Mouse (Mus musculus) left cerebral cortex, postnatal 4 days (tissue): ENCODE measurements at regions not wholly inside any gene's neighbourhood (a gene's known extent, or its start where the extent isn't known, plus 50 kb on each side); places are given as distances from the start of the nearest gene placed in this dataset.

Experiments used
- DNase-seq: peaks from one replicate; pipeline ENCODE4 v3.0.0-alpha.2; 2022
- intact Hi-C: fragments of 180-260 bp; cut with DNase I; formaldehyde crosslinking; loops from one replicate; pipeline ENCODE4 v1.15.1; 2025

- peak; percentile 36 for DNase-seq
- intact Hi-C loops, result no loop called here
Observed at GRCm38 (mm10) chr15:86721131-86721530, 506.9 kb downstream of the Tbc1d22a start.

GRCm38 (mm10) chr15:86737945-86738344 is 523.7 kb downstream of the Tbc1d22a start:
- intact Hi-C loops, result no loop called here
- no peak for DNase-seq

GRCm38 (mm10) chr15:86738356-86738755 is 524.1 kb downstream of the Tbc1d22a start:
- DNase-seq, result peak; percentile 16
- intact Hi-C loops, result no loop called here

- DNase-seq, result no peak
Observed at GRCm38 (mm10) chr15:86738776-86739175, 524.5 kb downstream of the Tbc1d22a start.

GRCm38 (mm10) chr15:86751436-86752136 is 537.3 kb downstream of the Tbc1d22a start:
- DNase-seq, result peak; percentile 80
- intact Hi-C loops, result no loop called here

More at GRCm38 (mm10) chr15:86738776-86739175, 524.5 kb downstream of the Tbc1d22a start:
- intact Hi-C loops, result no loop called here

GRCm38 (mm10) chr15:86763581-86764375 is 549.5 kb downstream of the Tbc1d22a start:
- intact Hi-C loops, result no loop called here
- peak; percentile 75 for DNase-seq

GRCm38 (mm10) chr15:86767623-86768022 is 553.4 kb downstream of the Tbc1d22a start:
- no peak for DNase-seq
- intact Hi-C loops, result no loop called here

GRCm38 (mm10) chr15:86773041-86773440 is 558.8 kb downstream of the Tbc1d22a start:
- DNase-seq, result no peak
- intact Hi-C loops, result no loop called here

GRCm38 (mm10) chr15:86777998-86778397 is 563.7 kb downstream of the Tbc1d22a start:
- intact Hi-C loops, result no loop called here
- DNase-seq, result no peak

- intact Hi-C loops, result no loop called here
- DNase-seq, result no peak
Observed at GRCm38 (mm10) chr15:86781160-86781559, 566.9 kb downstream of the Tbc1d22a start.

GRCm38 (mm10) chr15:86794716-86795115 is 580.5 kb downstream of the Tbc1d22a start:
- DNase-seq, result peak; percentile 43
- intact Hi-C loops, result no loop called here

- DNase-seq, result no peak
- intact Hi-C loops, result no loop called here
Observed at GRCm38 (mm10) chr15:86798474-86799178, 584.4 kb downstream of the Tbc1d22a start.

GRCm38 (mm10) chr15:86807296-86808080 is 593.2 kb downstream of the Tbc1d22a start:
- intact Hi-C loops, result no loop called here
- peak; percentile 87 for DNase-seq

- no peak for DNase-seq
- intact Hi-C loops, result no loop called here
Observed at GRCm38 (mm10) chr15:86811821-86812220, 597.6 kb downstream of the Tbc1d22a start.

- DNase-seq, result no peak
- intact Hi-C loops, result no loop called here
Observed at GRCm38 (mm10) chr15:86814808-86815421, 600.7 kb downstream of the Tbc1d22a start.

GRCm38 (mm10) chr15:86835996-86836395 is 621.7 kb downstream of the Tbc1d22a start:
- intact Hi-C loops, result no loop called here
- no peak for DNase-seq

GRCm38 (mm10) chr15:86852161-86852870 is 638.1 kb downstream of the Tbc1d22a start:
- DNase-seq, result no peak
- intact Hi-C loops, result no loop called here

GRCm38 (mm10) chr15:86858356-86858906 is 644.2 kb downstream of the Tbc1d22a start:
- intact Hi-C loops, result no loop called here
- DNase-seq, result peak; percentile 16

- DNase-seq, result no peak
- intact Hi-C loops, result no loop called here
Observed at GRCm38 (mm10) chr15:86875721-86876309, 661.6 kb downstream of the Tbc1d22a start.
